Comparison of ENCODE assay signal across 16 mouse cellular contexts in genomic region chr9:60054951-60055350, GRCm38 (mm10).
DNase-seq lines count a peak whose midpoint lies in the region; ATAC-seq lines count a peak whose summit lies in the region.
"Had no signal": no experiment of that assay in that cellular context is flagged by ENCODE, and none has a peak within 500 bp of the region (broad histone marks: within the 10 kb centered on the region; RNA-seq: fewer than 3 reads in every experiment).

No protein-coding gene starts in this region.

- DNase-seq in frontal cortex, adult 2 months (ENCODE audit: extremely low spot score in 1 of 2, low spot score in 1 of 2): peak; percentile 44 to 71
- DNase-seq in layer of hippocampus, adult 9-11 months: peak; percentile 69
- DNase-seq in right cerebral cortex, postnatal 10 days (ENCODE audit: low spot score in 2 of 2): peak; percentile 68 to 84
- DNase-seq in gastrocnemius, postnatal 10 days: no peak
- DNase-seq in spleen, adult 12 weeks (ENCODE audit: low spot score): no peak
- no peak for DNase-seq in lung, postnatal 10 days
- DNase-seq: adrenal gland, adult 8-10 months; cerebellum, adult 2 months; lung, adult 18-20 months had no signal

- H3K4me1 ChIP-seq in kidney, embryonic 15.5 days: 0 out of 2 replicates have a peak, but pooled peaks cover 3% of the 10 kb centered on the region
- H3K4me1 ChIP-seq in kidney, embryonic 14.5 days (ENCODE audit: control insufficient read depth, insufficient read depth, low read length): no peaks in the 10 kb centered on the region
- H3K4me1 ChIP-seq: heart, embryonic 13.5 days; hindbrain, embryonic 15.5 days; limb, embryonic 12.5 days had no signal

- 63% methylated on average over 5 of the region's 5 CpGs for WGBS in kidney, embryonic 15.5 days
- WGBS in kidney, embryonic 14.5 days: 73% methylated on average over 5 of the region's 5 CpGs

- 0 out of 2 replicates have a peak, but pooled peaks cover 14% of the 10 kb centered on the region for H3K36me3 ChIP-seq in kidney, embryonic 15.5 days
- 0 out of 2 replicates have a peak, but pooled peaks cover 3% of the 10 kb centered on the region for H3K36me3 ChIP-seq in kidney, embryonic 14.5 days (ENCODE audit: control insufficient read depth, insufficient read depth, low read length)
- H3K36me3 ChIP-seq: hindbrain, embryonic 15.5 days had no signal

- no peaks in the 10 kb centered on the region for H3K9me3 ChIP-seq in kidney, embryonic 15.5 days (replicated peaks)
- no peaks in the 10 kb centered on the region for H3K9me3 ChIP-seq in kidney, embryonic 14.5 days (ENCODE audit: control insufficient read depth, low read length)
- H3K9me3 ChIP-seq: hindbrain, embryonic 15.5 days had no signal

- H3K4me2 ChIP-seq in kidney, embryonic 15.5 days: no peak overlapping the region
- no peak overlapping the region for H3K4me2 ChIP-seq in kidney, embryonic 14.5 days (replicated peaks; ENCODE audit: low read depth, low read length)
- H3K4me2 ChIP-seq: heart, embryonic 13.5 days; hindbrain, embryonic 15.5 days; limb, embryonic 12.5 days had no signal

- no peaks in the 10 kb centered on the region for H3K27me3 ChIP-seq in kidney, embryonic 15.5 days
- no peaks in the 10 kb centered on the region for H3K27me3 ChIP-seq in kidney, embryonic 14.5 days (ENCODE audit: control insufficient read depth, insufficient read depth, low read length)
- H3K27me3 ChIP-seq: heart, embryonic 13.5 days; hindbrain, embryonic 15.5 days; limb, embryonic 12.5 days; Patski had no signal

- no peak overlapping the region for H3K9ac ChIP-seq in kidney, embryonic 15.5 days
- H3K9ac ChIP-seq in kidney, embryonic 14.5 days (ENCODE audit: low read depth, low read length): no peak overlapping the region
- H3K9ac ChIP-seq: heart, embryonic 13.5 days; hindbrain, embryonic 15.5 days; limb, embryonic 12.5 days had no signal

- no peak for ATAC-seq in kidney, embryonic 15.5 days (replicated peaks; ENCODE audit: low FRiP score)
- ATAC-seq in kidney, embryonic 14.5 days (ENCODE audit: low FRiP score, low TSS enrichment): no peak
- ATAC-seq: CD4-positive, CD25-positive, alpha-beta regulatory T cell, adult 4 months; Patski had no signal

- H3K27ac ChIP-seq in kidney, embryonic 15.5 days: 0 out of 2 replicates have a peak overlapping the region, but pooled peaks have one; percentile 23
- no peak overlapping the region for H3K27ac ChIP-seq in kidney, embryonic 14.5 days (ENCODE audit: low read depth, low read length)
- H3K27ac ChIP-seq: heart, embryonic 13.5 days; hindbrain, embryonic 15.5 days; limb, embryonic 12.5 days had no signal

- no peak overlapping the region for H3K4me3 ChIP-seq in kidney, embryonic 15.5 days (replicated peaks)
- no peak overlapping the region for H3K4me3 ChIP-seq in kidney, embryonic 14.5 days (ENCODE audit: low read length)
- H3K4me3 ChIP-seq: heart, embryonic 13.5 days; hindbrain, embryonic 15.5 days; limb, embryonic 12.5 days had no signal

Comparison
In these comparisons a context has a peak if more than half of its experiments do, and no peak if none do; other contexts are left out.
1. DNase-seq: peak in frontal cortex, adult 2 months (2 of 2), layer of hippocampus, adult 9-11 months (single experiment) and right cerebral cortex, postnatal 10 days (2 of 2); none in gastrocnemius, postnatal 10 days (single experiment), spleen, adult 12 weeks (single experiment) and lung, postnatal 10 days (single experiment).